Mouse (Mus musculus) ZHBTc4 (cell line): Measurements from ENCODE around the gene Zfp628.
"Not testable (repeated sequence)": the region's sequence is repeated elsewhere in the genome, so short reads cannot be mapped to it uniquely, and the experiment has no call there.

Experiments
- DNase-seq: peaks from one replicate; pipeline ENCODE4 v3.0.0-alpha.2; 2011; ENCODE audit warnings: low read depth, low spot score

Gene Zfp628

DNA sequence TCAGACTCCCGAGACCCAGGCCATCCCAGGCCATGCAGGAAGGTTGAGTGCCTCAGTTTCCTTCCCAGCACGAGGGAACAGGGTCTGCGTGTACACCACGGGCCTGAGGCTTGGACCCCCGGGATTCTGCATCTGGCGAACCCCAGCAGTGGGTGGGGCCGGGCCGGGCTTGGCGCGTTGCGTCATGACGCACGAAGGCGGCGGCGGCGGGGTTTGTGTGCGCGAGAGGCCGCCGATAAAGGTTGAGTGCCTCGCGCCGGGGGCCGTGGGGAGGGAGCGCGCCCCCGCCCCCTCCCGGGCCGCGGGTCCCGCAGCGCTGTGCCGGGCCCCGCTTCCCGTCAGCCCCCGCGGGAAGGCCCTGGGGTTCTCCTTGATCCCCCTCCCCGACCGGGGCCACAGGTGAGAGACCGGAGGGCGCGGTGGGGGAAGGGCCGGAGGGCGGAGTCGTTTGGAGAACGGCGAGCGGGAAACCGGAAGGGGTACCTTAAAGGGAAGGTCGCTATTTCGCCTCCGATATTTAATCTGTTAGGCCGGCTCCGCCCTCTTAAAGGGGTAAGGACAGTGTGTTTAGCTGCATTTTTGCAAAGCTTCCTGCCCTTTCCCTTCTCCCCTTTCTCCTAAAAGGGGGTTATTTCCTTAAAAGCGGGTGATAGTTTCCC lies at the start of gene Zfp628:
Gene Zfp628, plus strand, starts transcription at position 211 of the 659 bp plus-strand sequence.
- peak; percentile 93 for DNase-seq

DNA sequence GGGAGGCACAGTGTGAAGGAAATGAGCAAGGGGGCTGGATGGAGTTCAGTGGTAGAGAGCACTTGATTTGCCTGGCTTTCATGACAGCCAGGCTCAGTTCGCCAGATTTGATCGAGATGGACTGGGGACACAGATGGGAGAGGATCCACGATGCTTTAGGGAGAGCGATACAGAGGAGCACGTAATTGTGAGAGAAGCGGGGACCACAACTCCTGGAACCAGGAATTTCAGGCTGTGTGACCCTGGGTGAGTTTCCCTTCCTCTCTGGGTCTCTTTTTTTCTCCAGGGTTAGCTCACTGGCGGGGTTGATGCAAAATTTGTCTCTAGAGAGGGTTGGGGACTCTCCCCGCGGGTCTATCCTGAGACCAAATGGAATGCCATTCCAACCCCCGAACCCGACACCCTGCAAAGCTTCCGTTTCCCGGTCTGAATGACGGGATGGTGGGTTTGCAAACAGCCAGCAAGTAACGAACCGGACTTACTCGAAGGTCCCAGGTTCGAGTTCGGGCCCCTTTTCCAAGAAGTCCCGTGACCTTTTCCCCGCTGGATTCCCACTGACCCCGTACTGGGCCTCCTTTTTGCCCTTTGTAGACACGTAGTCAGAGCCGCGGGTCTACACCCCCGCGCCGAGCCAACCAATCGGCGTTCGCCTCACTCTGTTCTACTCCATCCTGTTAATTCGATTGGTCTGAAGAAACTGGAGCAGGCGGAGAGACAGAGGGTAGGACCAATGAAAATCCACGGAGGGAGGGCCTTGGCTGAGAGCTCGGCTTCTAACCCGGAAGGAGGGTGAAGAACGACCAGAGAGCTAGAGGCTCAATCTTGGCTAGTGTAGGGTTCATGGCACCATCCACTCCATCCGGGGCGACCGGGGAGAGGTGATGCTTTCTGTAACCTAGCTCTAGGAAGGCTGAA lies 49.2 kb upstream of the Zfp628 start:
- DNase-seq = peak; percentile 97

DNA sequence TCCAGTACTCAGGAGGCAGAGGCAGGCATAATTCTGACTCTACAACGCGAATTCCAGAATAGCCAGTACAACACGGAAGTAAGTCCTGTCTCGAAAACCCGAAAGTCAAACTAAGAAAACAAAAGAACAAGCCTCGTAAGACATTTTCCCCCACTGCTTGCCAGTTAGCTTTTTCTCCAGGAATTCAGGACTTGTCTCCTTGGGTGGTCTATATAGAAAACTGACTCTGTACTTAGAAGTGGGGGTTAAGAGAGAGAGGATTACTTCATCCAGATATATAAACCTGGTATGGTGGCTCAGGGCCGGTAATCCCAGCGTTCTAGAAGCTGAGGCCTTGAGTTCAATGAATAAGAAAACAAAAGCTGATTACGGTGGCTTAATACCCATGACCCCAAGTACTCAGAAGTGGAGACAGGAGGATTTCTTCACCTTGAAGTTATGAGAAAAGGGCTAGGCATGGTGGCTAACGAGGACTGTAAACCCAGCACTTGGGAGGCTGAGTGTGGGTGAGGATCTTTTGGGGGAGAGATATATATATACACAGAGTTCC lies 48.3 kb upstream of the Zfp628 start:
- peak; percentile 45 for DNase-seq

DNA sequence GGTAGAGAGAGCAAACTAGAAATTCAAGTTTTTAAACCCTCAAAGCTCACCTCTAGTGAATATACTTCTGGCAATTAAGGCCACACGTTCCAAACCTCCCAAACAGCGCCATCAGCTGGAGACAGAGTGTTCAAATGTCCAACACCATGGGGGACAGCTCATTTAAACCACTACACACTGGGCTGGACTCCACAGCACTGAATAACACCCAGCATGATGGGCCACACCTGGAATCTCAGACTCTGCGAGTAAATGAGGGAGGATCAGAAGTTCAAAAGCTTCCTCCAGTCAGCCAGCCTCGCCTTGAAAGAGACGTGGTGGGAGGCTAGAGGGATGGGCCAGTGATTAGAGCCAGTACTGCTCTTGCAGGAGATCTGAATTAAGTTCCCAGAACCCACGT lies 44.9 kb upstream of the Zfp628 start, which contains the start of gene Isoc2b:
Gene Isoc2b, minus strand, starts transcription at position 126 of the 400 bp plus-strand sequence.
- DNase-seq = peak; percentile 84

DNA sequence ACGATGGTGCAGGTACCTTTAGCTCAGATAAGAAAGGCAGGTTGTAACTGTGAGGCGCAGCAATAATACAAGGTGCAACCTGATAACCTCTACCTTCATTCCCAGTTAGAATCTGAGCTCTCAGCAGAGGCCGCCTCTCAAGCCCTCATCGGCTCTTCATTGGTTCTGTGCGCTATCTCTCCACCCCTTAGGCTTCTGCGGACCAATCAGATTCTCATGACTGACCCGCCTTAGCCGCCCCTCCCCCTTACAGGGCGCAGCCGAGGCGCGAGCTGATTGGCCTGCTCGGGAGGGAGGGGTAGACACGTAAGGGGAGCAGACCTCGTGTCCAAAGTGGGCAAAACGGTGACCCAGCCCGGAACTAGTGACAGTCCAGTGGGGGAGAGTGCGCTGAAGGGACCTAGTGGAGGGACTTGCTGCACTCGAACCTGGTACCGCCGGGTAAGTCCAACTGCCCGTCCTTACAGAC lies 38.2 kb upstream of the Zfp628 start, which contains the start of gene Isoc2a:
Gene Isoc2a, plus strand, starts transcription at position 401 of the 469 bp plus-strand sequence.
- peak; percentile 97 for DNase-seq

DNA sequence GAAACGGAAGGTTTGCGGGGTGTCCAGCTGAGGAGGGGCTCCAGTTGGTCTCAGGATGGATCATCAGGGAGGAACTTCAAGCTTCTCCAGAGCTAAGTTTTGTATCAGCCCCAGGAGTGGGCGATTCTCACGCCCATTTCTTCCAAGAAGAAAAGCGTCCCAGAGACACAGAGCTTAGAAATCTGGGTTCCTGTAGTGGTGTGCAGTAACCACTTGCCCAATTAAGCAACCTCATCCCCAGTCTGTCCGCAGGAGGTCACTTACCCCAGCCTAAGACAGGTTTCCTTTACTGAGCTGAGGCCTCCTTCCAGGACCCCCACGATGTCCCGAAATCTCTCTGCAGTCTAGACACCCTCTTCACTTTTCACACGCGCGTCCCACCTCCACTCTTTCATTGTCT lies 37.8 kb upstream of the Zfp628 start:
- DNase-seq = no peak

DNA sequence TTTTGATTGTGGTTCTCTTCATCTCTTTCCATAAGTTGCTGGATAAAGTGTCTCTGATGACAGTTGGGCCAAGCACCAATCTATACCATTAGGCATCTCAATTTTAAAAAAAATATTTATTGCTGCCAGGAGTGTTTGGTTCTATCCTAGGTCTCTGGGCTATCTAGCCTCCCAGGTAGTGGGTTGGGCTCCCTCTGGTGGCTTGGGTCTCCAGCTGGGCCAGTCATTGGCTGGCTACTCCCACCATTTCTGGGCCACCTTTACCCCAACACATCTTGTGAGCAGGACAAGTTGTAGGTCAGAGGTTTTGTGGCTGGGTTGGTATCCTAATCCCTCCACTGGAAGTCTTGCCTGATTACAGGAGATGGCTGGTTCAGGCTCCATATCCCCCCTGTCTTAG lies 36.8 kb upstream of the Zfp628 start:
- no peak for DNase-seq

DNA sequence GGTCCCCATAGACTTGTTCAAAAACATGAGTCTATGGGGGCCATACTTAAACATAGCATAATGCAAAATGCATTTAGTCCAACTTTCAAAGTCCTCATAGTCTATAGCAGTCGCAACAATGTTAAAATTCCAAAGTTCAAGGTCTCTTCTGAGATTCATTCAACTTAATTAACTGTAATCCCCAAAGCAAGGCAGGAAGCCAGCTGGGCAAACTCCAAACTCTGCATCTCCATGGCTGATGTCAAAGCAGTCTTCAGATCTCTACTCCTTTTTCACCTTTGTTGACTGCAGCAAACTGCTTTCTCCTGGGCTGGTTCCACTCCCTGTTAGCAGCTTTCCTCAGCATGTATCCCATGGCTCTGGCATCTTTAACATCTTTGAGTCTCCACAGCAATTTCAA lies 36.0 kb upstream of the Zfp628 start:
- not testable (repeated sequence) for DNase-seq

DNA sequence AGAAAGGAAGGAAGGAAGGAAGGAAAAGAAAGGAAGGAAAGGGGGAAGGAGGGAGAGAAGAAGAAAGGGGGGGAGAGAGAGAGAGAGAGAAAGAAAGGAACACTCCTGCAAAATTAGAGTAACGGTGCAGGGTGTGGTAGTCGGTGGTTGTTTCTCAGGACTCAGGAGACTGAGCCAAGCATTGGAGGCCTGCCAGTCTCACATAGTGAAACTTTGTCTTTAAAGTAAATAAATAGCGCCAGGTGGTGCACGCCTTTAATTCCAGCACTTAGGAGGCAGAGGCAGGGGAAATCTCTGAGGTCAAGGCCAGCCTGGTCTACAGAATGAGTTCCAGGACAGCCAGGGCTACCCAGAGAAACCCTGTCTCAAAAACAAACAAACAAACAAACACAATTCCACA lies 28.3 kb upstream of the Zfp628 start:
- DNase-seq = no peak

DNA sequence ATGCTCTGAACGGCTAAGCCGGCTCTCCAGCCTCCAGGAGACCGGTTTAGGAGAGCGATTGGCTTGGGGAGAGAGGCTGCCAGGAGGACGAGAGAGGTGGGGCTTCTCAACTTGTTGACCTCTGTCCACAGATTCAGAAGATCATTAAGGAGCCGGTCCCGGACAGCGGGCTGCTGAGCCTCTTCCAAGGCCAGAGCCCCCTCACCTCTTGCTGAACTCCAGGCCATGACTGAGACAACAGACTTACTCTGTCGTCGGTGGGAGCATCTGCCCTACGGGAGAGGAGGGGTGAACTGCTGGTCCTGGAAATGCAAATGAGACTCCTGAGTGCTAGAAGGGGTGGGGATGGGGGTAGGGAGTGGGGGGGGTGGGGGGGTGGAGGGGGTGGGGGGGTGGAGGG lies 19.8 kb upstream of the Zfp628 start:
- DNase-seq = peak; percentile 73

DNA sequence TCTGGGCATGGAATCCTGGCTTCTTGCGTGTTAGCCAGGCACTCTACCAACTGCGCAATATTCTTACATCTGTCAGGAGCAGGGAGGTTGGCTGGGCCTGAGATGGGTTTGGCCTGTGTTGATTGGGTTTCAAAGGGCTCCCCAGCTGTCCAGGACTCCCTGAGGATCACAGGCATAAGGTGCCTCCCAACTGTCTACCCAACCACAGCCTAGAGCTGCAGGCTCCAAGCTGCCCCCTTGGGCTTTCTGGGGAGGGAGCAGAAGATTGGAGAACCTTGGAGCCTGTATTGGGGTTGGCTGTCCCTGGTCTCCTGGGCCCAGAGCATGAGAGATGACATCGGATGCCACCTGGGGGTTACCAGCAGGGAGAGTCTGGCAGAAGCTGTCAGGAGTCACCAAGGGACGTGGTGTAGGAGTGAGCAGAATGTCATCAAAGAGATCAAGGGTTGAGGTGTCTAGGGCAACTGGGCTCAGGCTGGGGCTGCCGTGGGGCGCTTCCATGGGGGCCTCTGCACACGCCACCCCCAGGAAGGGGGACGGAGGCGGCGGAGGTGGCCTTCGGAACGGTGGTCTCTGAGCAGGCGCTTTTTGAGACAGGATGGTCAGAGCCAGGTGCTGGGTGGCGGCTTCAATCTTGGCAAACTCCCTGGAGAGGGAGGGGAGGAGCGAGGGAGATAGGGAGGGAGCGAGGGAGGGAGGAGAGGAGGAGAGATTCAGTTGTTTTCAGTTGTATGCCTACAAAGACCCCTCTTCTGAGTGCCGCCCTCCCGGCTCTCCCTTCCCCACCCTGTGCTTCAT lies 16.0 kb upstream of the Zfp628 start:
- DNase-seq = no peak

DNA sequence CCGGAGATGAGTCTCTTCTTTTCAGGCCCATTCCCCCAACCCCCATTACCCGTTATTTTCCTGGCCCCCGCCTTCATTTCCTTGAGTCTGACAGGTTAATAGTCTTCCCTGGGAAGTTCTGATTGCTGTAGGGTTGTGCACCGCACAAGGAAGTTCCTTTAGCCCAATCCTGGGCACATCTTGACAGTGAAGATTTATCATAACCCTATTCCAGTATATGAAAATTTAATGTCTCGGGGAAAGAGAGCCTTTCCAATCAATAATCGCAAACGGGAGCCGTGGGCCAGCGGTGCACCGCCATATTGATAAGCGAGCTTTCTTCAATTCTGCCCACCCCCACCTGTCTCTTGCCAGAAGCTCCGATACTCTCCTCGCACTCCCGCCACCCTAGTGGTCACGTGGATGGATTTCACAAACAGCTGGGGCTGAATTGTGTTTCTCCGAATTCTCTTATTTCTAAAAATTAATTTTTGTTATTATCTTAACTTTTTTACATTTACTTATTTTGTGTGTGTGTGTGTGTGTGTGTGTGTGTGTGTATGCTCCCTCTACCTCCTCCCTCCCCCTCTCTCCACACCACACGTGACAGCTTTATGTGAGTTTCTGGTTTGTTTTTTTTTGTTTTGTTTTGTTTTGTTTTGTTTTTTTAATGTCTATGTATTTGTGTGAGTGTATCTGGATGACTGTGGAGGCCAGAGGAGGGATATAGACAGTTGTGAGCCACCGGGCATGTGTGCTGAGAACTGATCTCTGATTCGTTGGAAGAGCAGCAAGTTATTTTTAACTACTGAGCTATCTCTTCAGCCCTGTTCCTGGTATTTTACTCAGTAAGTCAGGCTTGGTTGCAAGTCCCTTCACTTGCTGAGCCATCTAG lies 15.1 kb upstream of the Zfp628 start:
- DNase-seq = no peak

DNA sequence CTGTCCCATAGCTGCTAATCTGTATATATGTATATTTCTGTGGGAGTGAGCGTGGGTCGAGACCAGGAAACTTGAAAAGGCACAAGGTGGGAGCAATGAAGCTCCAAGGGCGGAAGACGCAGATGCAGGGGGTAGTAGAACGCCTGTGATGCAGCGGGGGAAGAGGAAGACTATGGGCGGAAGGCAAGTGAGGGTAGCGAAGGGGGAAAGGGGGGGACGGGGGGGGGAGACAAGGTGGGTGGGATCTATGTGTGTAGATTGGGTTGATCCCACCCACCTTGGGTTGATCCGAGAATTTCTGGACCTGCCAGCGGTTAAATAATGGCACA lies 14.5 kb upstream of the Zfp628 start:
- DNase-seq = no peak

DNA sequence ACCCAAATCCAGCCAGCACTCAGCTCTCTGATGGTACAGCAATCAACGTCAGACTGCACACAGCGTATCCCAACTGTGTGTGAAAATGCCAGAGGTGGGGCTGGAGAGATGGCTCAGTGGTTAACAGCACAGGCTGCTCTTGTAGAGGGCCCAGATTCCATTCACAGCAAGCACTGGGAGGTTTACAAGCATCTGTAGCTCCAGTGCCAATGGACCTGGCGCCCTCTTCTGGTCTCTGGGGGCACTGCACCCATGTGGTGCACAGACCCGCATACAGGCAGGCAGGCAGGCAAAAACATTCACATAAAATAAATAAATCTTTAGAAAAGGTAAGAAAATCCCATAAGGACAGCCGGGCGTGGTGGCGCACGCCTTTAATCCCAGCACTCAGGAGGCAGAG lies 13.8 kb upstream of the Zfp628 start:
- peak; percentile 94 for DNase-seq

DNA sequence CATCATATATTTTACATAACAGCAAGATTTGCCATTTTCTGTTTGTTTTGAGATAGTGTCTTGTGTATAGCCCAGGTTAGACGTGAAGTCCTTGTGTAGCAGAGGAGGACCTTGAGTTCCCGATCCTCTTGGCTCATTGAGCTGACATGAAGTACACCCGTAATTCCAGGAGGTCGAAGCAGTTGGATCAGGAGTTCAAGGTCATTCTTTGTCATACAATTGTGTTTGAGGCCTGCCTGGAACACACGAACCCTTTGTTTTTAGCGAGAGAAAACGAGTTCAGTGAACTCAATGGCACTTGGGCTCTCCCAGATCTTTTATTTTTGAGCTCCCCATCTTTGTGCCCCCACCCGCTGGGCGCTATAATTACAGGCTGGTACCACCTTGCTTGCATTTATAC lies 12.6 kb upstream of the Zfp628 start:
- DNase-seq = peak; percentile 88

DNA sequence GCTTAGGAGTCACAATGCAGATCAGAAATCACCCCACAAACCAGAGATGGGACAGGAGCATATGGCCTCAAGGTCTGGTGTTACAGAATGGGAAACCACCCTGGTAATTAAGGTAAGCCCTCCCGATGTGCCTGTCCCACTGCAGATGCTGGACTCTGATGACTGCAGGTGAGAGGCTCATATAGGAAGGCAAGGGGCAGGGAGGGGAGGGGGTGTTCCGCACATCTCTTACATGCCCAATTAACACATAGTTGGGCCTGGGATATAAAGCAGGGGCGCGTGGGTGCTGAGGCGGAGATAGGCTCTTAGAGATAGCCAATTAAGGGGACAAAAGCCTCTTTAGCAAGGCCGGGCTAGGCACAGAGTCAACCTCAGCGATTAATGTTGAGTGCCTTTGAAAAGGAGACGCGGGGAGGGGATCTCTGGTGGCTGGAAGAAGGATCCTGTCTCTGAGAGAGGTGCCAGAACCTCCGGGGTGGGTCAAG lies 8.5 kb upstream of the Zfp628 start, which contains the start of gene Gm36210:
Gene Gm36210, minus strand, starts transcription at position 51 of the 485 bp plus-strand sequence.
- no peak for DNase-seq

DNA sequence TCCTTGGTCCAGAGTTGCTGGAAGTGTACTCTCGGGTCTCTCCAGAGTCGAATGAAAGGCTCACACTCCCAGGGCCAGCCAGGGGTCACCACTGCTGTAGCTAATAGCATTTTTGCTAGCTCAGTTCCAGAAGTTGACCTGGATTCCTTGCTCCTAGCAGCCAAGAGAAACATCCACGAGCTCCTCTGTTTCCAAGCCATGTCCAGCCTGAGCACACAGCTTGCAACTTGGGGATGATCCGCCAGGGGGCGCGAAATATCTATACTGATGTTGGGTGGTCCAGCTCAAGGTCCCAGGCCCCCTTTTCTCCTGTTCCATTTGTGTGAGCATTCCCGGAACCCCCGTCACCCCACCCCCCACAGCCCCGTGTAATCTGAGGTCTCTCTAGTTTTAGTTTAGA lies 3.5 kb upstream of the Zfp628 start:
- DNase-seq = peak; percentile 81

DNA sequence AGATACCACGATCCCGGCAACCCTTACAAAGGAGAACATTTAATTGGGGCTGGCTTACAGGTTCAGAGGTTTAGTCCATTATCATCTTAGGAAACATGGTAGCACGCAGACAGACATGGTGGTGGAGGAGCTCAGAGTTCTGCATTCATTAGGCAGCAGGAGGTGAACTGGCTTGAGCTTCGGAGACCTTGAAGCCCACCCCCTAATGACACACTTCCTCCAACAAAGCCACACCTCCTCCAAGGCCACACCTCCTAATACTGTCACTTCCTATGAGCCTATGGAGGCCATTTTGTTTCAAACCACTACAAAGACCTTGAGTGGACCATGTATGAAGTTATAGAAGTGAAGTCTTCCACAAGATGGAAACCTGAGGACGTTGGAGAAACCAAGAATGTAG lies 2.8 kb upstream of the Zfp628 start:
- DNase-seq = peak; percentile 97

DNA sequence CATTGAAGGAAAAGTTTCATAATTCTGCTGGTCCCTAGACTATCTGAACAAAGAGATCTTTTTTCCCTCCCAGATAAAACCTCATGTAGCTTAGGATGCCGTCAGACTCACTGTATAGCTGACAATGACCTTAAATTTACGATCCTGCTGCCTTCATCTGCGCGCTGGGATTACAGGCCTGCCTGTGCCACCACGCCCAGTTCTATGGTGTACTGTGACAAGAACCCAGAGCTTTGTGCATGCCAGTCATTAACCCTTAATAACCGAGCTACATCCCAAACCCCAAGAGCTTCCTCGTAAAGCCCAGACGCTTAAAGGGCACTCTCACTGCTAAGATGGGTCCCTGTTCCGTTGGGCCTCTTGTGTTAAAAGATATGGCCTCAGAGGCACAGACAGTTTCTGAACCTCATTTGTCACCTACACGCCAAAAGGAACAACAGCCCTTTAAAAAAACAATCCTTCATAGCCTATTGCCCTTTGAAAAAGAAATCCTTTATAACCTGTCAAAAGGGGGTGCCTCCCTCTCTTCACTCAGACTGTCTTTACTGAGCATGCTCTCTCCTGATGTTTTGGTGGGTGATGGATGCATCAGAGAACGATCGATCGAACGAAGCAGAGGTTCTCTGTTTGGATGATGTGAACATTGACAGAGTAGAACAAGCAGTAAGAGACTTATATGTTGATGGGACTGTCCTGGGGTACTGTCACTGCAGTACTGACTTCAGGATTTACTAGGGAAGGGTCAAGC lies 826 bp downstream of the Zfp628 start:
- DNase-seq = no peak

DNA sequence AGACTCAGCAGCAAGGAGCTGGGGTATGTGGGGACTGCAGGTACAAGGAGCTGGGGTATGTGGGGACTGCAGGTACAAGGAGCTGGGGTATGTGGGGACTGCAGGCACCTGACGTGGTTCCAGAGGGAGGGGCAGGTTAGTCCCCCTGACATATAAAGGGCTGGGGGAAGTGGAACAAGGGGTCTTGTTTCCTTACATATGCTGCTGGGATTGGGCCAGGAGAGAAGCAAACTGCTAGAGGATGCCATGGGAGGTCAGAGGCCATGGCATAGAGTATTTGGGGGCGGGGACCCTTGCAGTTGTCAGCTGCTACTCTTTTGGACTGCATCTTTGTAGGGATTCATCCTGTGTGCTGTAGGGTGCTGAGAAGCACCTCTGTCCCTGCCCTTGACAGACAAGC lies 2.5 kb downstream of the Zfp628 start:
- DNase-seq = no peak
